ENCODE assay signal across 10 mouse cellular contexts in genomic region chr1:131209971-131210426, GRCm38 (mm10). TPM values are rescaled to one million over a fixed set of nuclear protein-coding genes. Genes with fewer than 3 reads are reported as not detected.
DNase-seq lines count a peak whose midpoint lies in the region; ATAC-seq lines count a peak whose summit lies in the region.
"Had no signal": no experiment of that assay in that cellular context is flagged by ENCODE, and none has a peak within 500 bp of the region (broad histone marks: within the 10 kb centered on the region; RNA-seq: fewer than 3 reads in every experiment).

No protein-coding gene starts in this region.

- no peak for ATAC-seq in embryonic facial prominence, embryonic 14.5 days (ENCODE audit: low read depth)
- ATAC-seq in limb, embryonic 15.5 days (ENCODE audit: insufficient number of reproducible peaks, low FRiP score, low TSS enrichment, low read depth): no peak
- ATAC-seq in heart, embryonic 12.5 days (ENCODE audit: insufficient number of reproducible peaks, low FRiP score): no peak

- peak; percentile 48 for DNase-seq in embryonic facial prominence, embryonic 14.5 days (ENCODE audit: low spot score)
- no peak for DNase-seq in embryonic facial prominence, embryonic 10.5 days (ENCODE audit: low spot score)
- DNase-seq in lung, postnatal 10 days: peak; percentile 52
- DNase-seq in lung, postnatal 36 days: no peak
- peak; percentile 62 to 65 for DNase-seq in adrenal gland, postnatal 36 days
- DNase-seq in testis, postnatal 14 days (ENCODE audit: low spot score): no peak
- DNase-seq: gastrocnemius, postnatal 25 days had no signal

- no peaks in the 10 kb centered on the region for H3K9me3 ChIP-seq in embryonic facial prominence, embryonic 14.5 days (ENCODE audit: control insufficient read depth, low read length)
- H3K9me3 ChIP-seq in embryonic facial prominence, embryonic 10.5 days: no peaks in the 10 kb centered on the region
- no peaks in the 10 kb centered on the region for H3K9me3 ChIP-seq in limb, embryonic 15.5 days
- no peaks in the 10 kb centered on the region for H3K9me3 ChIP-seq in heart, embryonic 12.5 days (replicated peaks)
- H3K9me3 ChIP-seq: megakaryocyte, embryonic 14.5 days had no signal

- 67% methylated on average over 4 of the region's 8 CpGs for WGBS in embryonic facial prominence, embryonic 14.5 days
- WGBS in embryonic facial prominence, embryonic 10.5 days: 81% methylated on average over 8 of the region's 8 CpGs
- 53% methylated on average over 8 of the region's 8 CpGs for whole genome bisulfite sequencing in limb, embryonic 15.5 days
- WGBS in heart, embryonic 12.5 days: 69% methylated on average over 8 of the region's 8 CpGs

- H3K36me3 ChIP-seq in embryonic facial prominence, embryonic 14.5 days (ENCODE audit: control insufficient read depth, insufficient read depth, low read length): no peaks in the 10 kb centered on the region
- H3K36me3 ChIP-seq in embryonic facial prominence, embryonic 10.5 days (replicated peaks): no peaks in the 10 kb centered on the region
- no peaks in the 10 kb centered on the region for H3K36me3 ChIP-seq in limb, embryonic 15.5 days
- H3K36me3 ChIP-seq in heart, embryonic 12.5 days: peaks cover 18% of the 10 kb centered on the region

- no peak overlapping the region for H3K4me3 ChIP-seq in embryonic facial prominence, embryonic 14.5 days (ENCODE audit: low read depth, low read length)
- no peak overlapping the region for H3K4me3 ChIP-seq in embryonic facial prominence, embryonic 10.5 days
- no peak overlapping the region for H3K4me3 ChIP-seq in limb, embryonic 15.5 days
- H3K4me3 ChIP-seq in heart, embryonic 12.5 days: no peak overlapping the region
- H3K4me3 ChIP-seq: megakaryocyte, embryonic 14.5 days had no signal

- H3K4me2 ChIP-seq in embryonic facial prominence, embryonic 14.5 days (ENCODE audit: low read depth, low read length): no peak overlapping the region
- no peak overlapping the region for H3K4me2 ChIP-seq in limb, embryonic 15.5 days
- no peak overlapping the region for H3K4me2 ChIP-seq in heart, embryonic 12.5 days

- H3K27ac ChIP-seq in embryonic facial prominence, embryonic 14.5 days (replicated peaks; ENCODE audit: low read depth, low read length): no peak overlapping the region
- H3K27ac ChIP-seq in embryonic facial prominence, embryonic 10.5 days (replicated peaks): no peak overlapping the region
- peak overlapping the region; percentile 50; the same call in 1 of the 2 replicates for H3K27ac ChIP-seq in limb, embryonic 15.5 days
- H3K27ac ChIP-seq in heart, embryonic 12.5 days (ENCODE audit: poor library complexity, severe bottlenecking): no peak overlapping the region

- H3K27me3 ChIP-seq in embryonic facial prominence, embryonic 14.5 days (replicated peaks; ENCODE audit: control insufficient read depth, insufficient read depth, low read length): no peaks in the 10 kb centered on the region
- H3K27me3 ChIP-seq in embryonic facial prominence, embryonic 10.5 days (replicated peaks; ENCODE audit: low read depth, poor library complexity, severe bottlenecking): no peaks in the 10 kb centered on the region
- H3K27me3 ChIP-seq in limb, embryonic 15.5 days: no peaks in the 10 kb centered on the region
- no peaks in the 10 kb centered on the region for H3K27me3 ChIP-seq in heart, embryonic 12.5 days (replicated peaks)

- no peak overlapping the region for H3K9ac ChIP-seq in embryonic facial prominence, embryonic 14.5 days (ENCODE audit: low read depth, low read length)
- H3K9ac ChIP-seq in limb, embryonic 15.5 days: no peak overlapping the region
- H3K9ac ChIP-seq in heart, embryonic 12.5 days: no peak overlapping the region

- H3K4me1 ChIP-seq in embryonic facial prominence, embryonic 14.5 days (ENCODE audit: control insufficient read depth, insufficient read depth, low read length): peaks cover 6% of the 10 kb centered on the region
- H3K4me1 ChIP-seq in embryonic facial prominence, embryonic 10.5 days: peaks cover 8% of the 10 kb centered on the region; the same call in 1 of the 2 replicates
- H3K4me1 ChIP-seq in limb, embryonic 15.5 days: peaks cover 18% of the 10 kb centered on the region
- H3K4me1 ChIP-seq in heart, embryonic 12.5 days (replicated peaks): peaks cover 24% of the 10 kb centered on the region

RNA-seq across cellular contexts. Expression of gene Rassf5, which starts 35.1 kb away (rescaled TPM):
- polyA plus RNA-seq in embryonic facial prominence, embryonic 14.5 days (2014; fragmentation: Nextera tagmentation; extraction: Ambion mirVana): 3.1 and 4.0 TPM in 2 replicates
- 1.2 and 1.3 TPM in 2 replicates for polyA plus RNA-seq in embryonic facial prominence, embryonic 10.5 days (2016; fragmentation: Nextera tagmentation; extraction: Ambion mirVana)
- 10 to 100 TPM; 13.4 to 14.1 TPM for total RNA-seq in adrenal gland, postnatal 36 days (2021)
- polyA plus RNA-seq in limb, embryonic 15.5 days (2015; fragmentation: Nextera tagmentation; extraction: Ambion mirVana): 6.1 and 6.3 TPM in 2 replicates
- polyA plus RNA-seq in heart, embryonic 12.5 days (2016; fragmentation: Nextera tagmentation; extraction: Ambion mirVana): 27.0 and 27.2 TPM in 2 replicates

RNA-seq across cellular contexts. Expression of gene Eif2d, which starts 57.0 kb away (rescaled TPM):
- 53.5 and 59.4 TPM in 2 replicates for polyA plus RNA-seq in embryonic facial prominence, embryonic 14.5 days (2014; fragmentation: Nextera tagmentation; extraction: Ambion mirVana)
- polyA plus RNA-seq in embryonic facial prominence, embryonic 10.5 days (2016; fragmentation: Nextera tagmentation; extraction: Ambion mirVana): 66.9 and 70.3 TPM in 2 replicates
- 10 to 100 TPM; 34.8 to 46.9 TPM for total RNA-seq in adrenal gland, postnatal 36 days (2021)
- polyA plus RNA-seq in limb, embryonic 15.5 days (2015; fragmentation: Nextera tagmentation; extraction: Ambion mirVana): 60.5 and 61.4 TPM in 2 replicates
- polyA plus RNA-seq in heart, embryonic 12.5 days (2016; fragmentation: Nextera tagmentation; extraction: Ambion mirVana): 45.8 and 51.8 TPM in 2 replicates

Comparison
In these comparisons a context has a peak if more than half of its experiments do, and no peak if none do; other contexts are left out.
1. DNase-seq: peak in embryonic facial prominence, embryonic 14.5 days (single experiment), lung, postnatal 10 days (single experiment) and adrenal gland, postnatal 36 days (2 of 2); none in embryonic facial prominence, embryonic 10.5 days (single experiment), lung, postnatal 36 days (single experiment) and testis, postnatal 14 days (single experiment).